ENCODE assay signal across 24 mouse cellular contexts in the genomic region with DNA sequence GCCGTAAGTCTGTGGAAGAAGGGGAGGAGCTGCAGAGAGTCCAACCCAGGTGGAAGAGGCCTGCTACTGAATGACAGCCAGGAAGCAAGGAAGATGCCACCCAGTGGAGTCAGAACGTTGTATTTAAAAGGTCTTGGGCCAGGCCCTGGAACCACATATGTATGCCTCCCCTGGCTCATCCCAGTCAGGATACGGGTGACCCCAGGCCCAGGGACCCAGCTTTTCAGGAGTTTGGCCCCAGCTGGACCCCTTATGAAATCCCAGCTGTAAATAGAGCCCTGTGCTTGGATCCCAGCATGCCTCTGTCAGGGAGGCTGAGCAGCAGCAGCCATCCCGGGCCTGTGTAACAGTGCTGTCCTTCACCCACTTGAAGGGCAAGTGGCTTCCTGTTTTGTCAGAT. TPM values are rescaled to one million over a fixed set of nuclear protein-coding genes. Genes with fewer than 3 reads are reported as not detected.
DNase-seq lines count a peak whose midpoint lies in the region; ATAC-seq and TF ChIP-seq lines count a peak whose summit lies in the region.
"Had no signal": no experiment of that assay in that cellular context is flagged by ENCODE, and none has a peak within 500 bp of the region (broad histone marks: within the 10 kb centered on the region; RNA-seq: fewer than 3 reads in every experiment).

No protein-coding gene starts in this region.

- peak overlapping the region; percentile 35; the same call in 1 of the 2 replicates for H3K27ac ChIP-seq in forebrain, postnatal 0 days (ENCODE audit: low read depth, low read length)
- no peak overlapping the region for H3K27ac ChIP-seq in forebrain, embryonic 13.5 days
- peak overlapping the region; percentile 61 for H3K27ac ChIP-seq in heart, embryonic 13.5 days (replicated peaks)
- H3K27ac ChIP-seq in limb, embryonic 12.5 days = 0 out of 2 replicates have a peak overlapping the region, but pooled peaks have one; percentile 17
- no peak overlapping the region for H3K27ac ChIP-seq in limb, embryonic 10.5 days
- H3K27ac ChIP-seq in MEL (ENCODE audit: control insufficient read depth, low read depth, low read length) = no peak overlapping the region
- H3K27ac ChIP-seq: forebrain, embryonic 10.5 days; hindbrain, embryonic 10.5 days; intestine, embryonic 15.5 days; layer of hippocampus, adult 2 months; liver, embryonic 15.5 days; macrophage; neural tube, embryonic 12.5 days had no signal

- no peak for TF ChIP-seq POLR2A in MEL (IDR thresholded peaks at IDR 0.05; ENCODE audit: control insufficient read depth in 1 of 2, insufficient read depth in 1 of 2, low read depth in 1 of 2, low read length in 2 of 2, poor library complexity in 1 of 2)

- no peak overlapping the region for H3K9ac ChIP-seq in forebrain, postnatal 0 days
- H3K9ac ChIP-seq in forebrain, embryonic 13.5 days = no peak overlapping the region
- peak overlapping the region; percentile 65 for H3K9ac ChIP-seq in heart, embryonic 13.5 days
- no peak overlapping the region for H3K9ac ChIP-seq in limb, embryonic 12.5 days (replicated peaks)
- H3K9ac ChIP-seq in MEL (ENCODE audit: control insufficient read depth, low read depth, low read length, poor library complexity, severe bottlenecking) = no peak overlapping the region
- H3K9ac ChIP-seq: intestine, embryonic 15.5 days; liver, embryonic 15.5 days; neural tube, embryonic 12.5 days had no signal

- intact Hi-C loops in heart, postnatal 14 days (cut with DNase I) = no loop called here

- H3K36me3 ChIP-seq in forebrain, postnatal 0 days (ENCODE audit: insufficient read depth) = peaks cover 52% of the 10 kb centered on the region
- H3K36me3 ChIP-seq in forebrain, embryonic 13.5 days (ENCODE audit: poor library complexity, severe bottlenecking) = peaks cover 55% of the 10 kb centered on the region
- peaks cover 48% of the 10 kb centered on the region for H3K36me3 ChIP-seq in heart, embryonic 13.5 days
- H3K36me3 ChIP-seq in limb, embryonic 12.5 days = peaks cover 47% of the 10 kb centered on the region
- peaks cover 54% of the 10 kb centered on the region for H3K36me3 ChIP-seq in limb, embryonic 10.5 days
- H3K36me3 ChIP-seq in MEL (ENCODE audit: control insufficient read depth in 1 of 2, insufficient read depth in 2 of 2, low read length in 2 of 2) = peaks cover 0 to 8% of the 10 kb centered on the region in 2 experiments; a peak in 2 of 4 replicates
- H3K36me3 ChIP-seq: liver, embryonic 15.5 days had no signal

- no peak overlapping the region for H3K4me3 ChIP-seq in forebrain, postnatal 0 days (ENCODE audit: low read depth, low read length)
- H3K4me3 ChIP-seq in forebrain, embryonic 13.5 days = no peak overlapping the region
- H3K4me3 ChIP-seq in heart, embryonic 13.5 days = no peak overlapping the region
- no peak overlapping the region for H3K4me3 ChIP-seq in limb, embryonic 12.5 days (replicated peaks)
- no peak overlapping the region for H3K4me3 ChIP-seq in limb, embryonic 10.5 days
- H3K4me3 ChIP-seq in MEL (ENCODE audit: control insufficient read depth in 1 of 2, insufficient read depth in 1 of 2, low read depth in 2 of 2, low read length in 2 of 2) = no peak overlapping the region
- H3K4me3 ChIP-seq: forebrain, embryonic 10.5 days; hindbrain, embryonic 10.5 days; intestine, embryonic 15.5 days; layer of hippocampus, adult 2 months; liver, embryonic 15.5 days; neural tube, embryonic 12.5 days had no signal

- H3K9me3 ChIP-seq in forebrain, postnatal 0 days (ENCODE audit: low read length) = no peaks in the 10 kb centered on the region
- no peaks in the 10 kb centered on the region for H3K9me3 ChIP-seq in forebrain, embryonic 13.5 days (replicated peaks)
- no peaks in the 10 kb centered on the region for H3K9me3 ChIP-seq in heart, embryonic 13.5 days
- no peaks in the 10 kb centered on the region for H3K9me3 ChIP-seq in limb, embryonic 12.5 days
- H3K9me3 ChIP-seq in limb, embryonic 10.5 days (replicated peaks) = no peaks in the 10 kb centered on the region
- no peaks in the 10 kb centered on the region for H3K9me3 ChIP-seq in MEL (replicated peaks; ENCODE audit: insufficient read depth, low read length)
- H3K9me3 ChIP-seq: forebrain, embryonic 10.5 days; hindbrain, embryonic 10.5 days; intestine, embryonic 15.5 days; liver, embryonic 15.5 days; neural tube, embryonic 12.5 days had no signal

- H3K4me2 ChIP-seq in forebrain, postnatal 0 days (ENCODE audit: low read depth) = no peak overlapping the region
- no peak overlapping the region for H3K4me2 ChIP-seq in forebrain, embryonic 13.5 days
- H3K4me2 ChIP-seq in heart, embryonic 13.5 days = no peak overlapping the region
- H3K4me2 ChIP-seq in limb, embryonic 12.5 days = no peak overlapping the region
- H3K4me2 ChIP-seq: intestine, embryonic 15.5 days; liver, embryonic 15.5 days; neural tube, embryonic 12.5 days had no signal

- ATAC-seq in forebrain, postnatal 0 days = no peak
- no peak for ATAC-seq in forebrain, embryonic 13.5 days
- ATAC-seq in heart, embryonic 13.5 days (ENCODE audit: extremely low read depth, insufficient number of reproducible peaks, low FRiP score, low TSS enrichment) = no peak
- ATAC-seq in limb, embryonic 12.5 days (ENCODE audit: insufficient number of reproducible peaks, insufficient read depth, low FRiP score, low TSS enrichment, low read depth) = no peak
- ATAC-seq: hindbrain, embryonic 16.5 days; intestine, embryonic 15.5 days had no signal

- 78% methylated on average over 4 of the region's 4 CpGs for WGBS in forebrain, postnatal 0 days
- 69% methylated on average over 4 of the region's 4 CpGs for WGBS in forebrain, embryonic 13.5 days
- WGBS in heart, embryonic 13.5 days = 48% methylated on average over 4 of the region's 4 CpGs
- 73% methylated on average over 4 of the region's 4 CpGs for WGBS in limb, embryonic 12.5 days
- 70% methylated on average over 4 of the region's 4 CpGs for WGBS in limb, embryonic 10.5 days

- TF ChIP-seq RAD21 in MEL (IDR thresholded peaks at IDR 0.05; ENCODE audit: low read depth, low read length) = no peak

- no peaks in the 10 kb centered on the region for H3K27me3 ChIP-seq in forebrain, postnatal 0 days (ENCODE audit: insufficient read depth, low read length)
- H3K27me3 ChIP-seq in forebrain, embryonic 13.5 days = no peaks in the 10 kb centered on the region
- H3K27me3 ChIP-seq in heart, embryonic 13.5 days (replicated peaks) = no peaks in the 10 kb centered on the region
- no peaks in the 10 kb centered on the region for H3K27me3 ChIP-seq in limb, embryonic 12.5 days
- H3K27me3 ChIP-seq in limb, embryonic 10.5 days (ENCODE audit: low read depth, poor library complexity, severe bottlenecking) = no peaks in the 10 kb centered on the region
- no peaks in the 10 kb centered on the region for H3K27me3 ChIP-seq in MEL (ENCODE audit: control insufficient read depth in 1 of 2, insufficient read depth in 2 of 2, low read length in 2 of 2)
- H3K27me3 ChIP-seq: intestine, embryonic 15.5 days; liver, embryonic 15.5 days; neural tube, embryonic 12.5 days had no signal

- no peaks in the 10 kb centered on the region for H3K4me1 ChIP-seq in forebrain, postnatal 0 days (ENCODE audit: insufficient read depth)
- no peaks in the 10 kb centered on the region for H3K4me1 ChIP-seq in forebrain, embryonic 13.5 days
- peaks cover 34% of the 10 kb centered on the region for H3K4me1 ChIP-seq in heart, embryonic 13.5 days
- peaks cover 15% of the 10 kb centered on the region for H3K4me1 ChIP-seq in limb, embryonic 12.5 days (replicated peaks)
- peaks cover 15% of the 10 kb centered on the region for H3K4me1 ChIP-seq in limb, embryonic 10.5 days
- H3K4me1 ChIP-seq in MEL (ENCODE audit: control insufficient read depth in 1 of 2, insufficient read depth in 2 of 2, low read length in 2 of 2) = peaks cover 11 to 26% of the 10 kb centered on the region in 2 experiments
- H3K4me1 ChIP-seq: forebrain, embryonic 10.5 days; hindbrain, embryonic 10.5 days; intestine, embryonic 15.5 days; neural tube, embryonic 12.5 days had no signal

- DNase-seq in forebrain, postnatal 0 days = no peak
- DNase-seq in heart, postnatal 14 days = no peak
- DNase-seq in limb, embryonic 10.5 days (ENCODE audit: low spot score) = no peak
- peak; percentile 36 for DNase-seq in MEL (ENCODE audit: low read depth, low spot score)
- DNase-seq in thymus, postnatal 14 days = no peak
- DNase-seq: adrenal gland, adult 2 months; cerebellum, adult 11 months; cerebellum, adult 9-11 months; kidney, adult 8-10 months; kidney, postnatal 25 days; thymus, adult 18-20 months; thymus, postnatal 4 days had no signal

- no peak for TF ChIP-seq EP300 in MEL (IDR thresholded peaks at IDR 0.05; ENCODE audit: low read depth in 1 of 2, low read length in 2 of 2)

- no peaks in the 10 kb centered on the region for H3K79me2 ChIP-seq in MEL (ENCODE audit: control insufficient read depth, insufficient read depth, low read length, poor library complexity)

- no peak for TF ChIP-seq CTCF in forebrain, postnatal 0 days (IDR thresholded peaks at IDR 0.05; ENCODE audit: low read depth)
- TF ChIP-seq CTCF in MEL (IDR thresholded peaks at IDR 0.05 in 2 of 3, conservative IDR thresholded peaks at IDR 0.05 in 1 of 3; ENCODE audit: control insufficient read depth in 1 of 3, insufficient read depth in 1 of 3, low read depth in 2 of 3, low read length in 3 of 3, poor library complexity in 1 of 3, severe bottlenecking in 1 of 3) = no peak

TF ChIP-seq in MEL, 35 proteins besides CTCF, POLR2A, EP300 and RAD21:
- TF ChIP-seq ZKSCAN1 (IDR thresholded peaks at IDR 0.05; ENCODE audit: low read depth, low read length) (no peak), USF1 (IDR thresholded peaks at IDR 0.05; ENCODE audit: low read depth, low read length) (no peak), MAZ (IDR thresholded peaks at IDR 0.05; ENCODE audit: low read depth, low read length) (no peak), SIN3A (IDR thresholded peaks at IDR 0.05; ENCODE audit: low read length) (no peak), GATA1 (IDR thresholded peaks at IDR 0.05; ENCODE audit: low read depth, low read length) (no peak), MYC (IDR thresholded peaks at IDR 0.05; ENCODE audit: low read depth, low read length) (no peak), JUND (IDR thresholded peaks at IDR 0.05; ENCODE audit: low read depth, low read length) (no peak), CHD2 (IDR thresholded peaks at IDR 0.05; ENCODE audit: low read length) (no peak)

RNA-seq across cellular contexts. Expression of a gene that starts 10.5 kb away (rescaled TPM):
- 24.4 and 34.3 TPM in 2 replicates for total RNA-seq in forebrain, postnatal 0 days (2014; rRNA removed)
- 34.6 and 39.6 TPM in 2 replicates for polyA plus RNA-seq in forebrain, postnatal 0 days (2015; fragmentation: Nextera tagmentation; extraction: Ambion mirVana)
- polyA plus RNA-seq in forebrain, embryonic 13.5 days (2015; fragmentation: Nextera tagmentation; extraction: Ambion mirVana) = 28.1 and 28.4 TPM in 2 replicates
- polyA plus RNA-seq in heart, embryonic 13.5 days (2015; fragmentation: Nextera tagmentation; extraction: Ambion mirVana) = 1,696 and 1,855 TPM in 2 replicates
- total RNA-seq in heart, postnatal 14 days (2021) = 100 to 1,000 TPM; 274 to 290 TPM
- 103 and 121 TPM in 2 replicates for polyA plus RNA-seq in limb, embryonic 12.5 days (2016; fragmentation: Nextera tagmentation; extraction: Ambion mirVana)
- polyA plus RNA-seq in limb, embryonic 10.5 days (2016; fragmentation: Nextera tagmentation; extraction: Ambion mirVana) = 30.1 and 62.7 TPM in 2 replicates
- 1.2 and 2.8 TPM in 2 replicates for total RNA-seq in MEL (2012; rRNA removed)
- 1 to 10 TPM in 1 of 2 experiments, not detected in 1; 1.3 TPM for polyA plus RNA-seq in MEL (2012; ENCODE audit: insufficient read depth in 1 of 2, insufficient read length in 2 of 2, low read depth in 1 of 2, low replicate concordance in 2 of 2, missing spikeins in 1 of 2)
- total RNA-seq: common myeloid progenitor, adult 5-6 weeks had no signal
- polyA plus RNA-seq: macrophage had no signal

Comparison
In these comparisons a context has a peak if more than half of its experiments do, and no peak if none do; other contexts are left out.
1. H3K27ac ChIP-seq: peak in forebrain, postnatal 0 days (single experiment), heart, embryonic 13.5 days (single experiment) and limb, embryonic 12.5 days (single experiment); none in forebrain, embryonic 13.5 days (single experiment), limb, embryonic 10.5 days (single experiment) and MEL (single experiment).
2. RNA of a gene that starts 10.5 kb away (polyA plus RNA-seq): 1,696 to 1,855 TPM in heart, embryonic 13.5 days; 103 to 121 TPM in limb, embryonic 12.5 days, 30.1 to 62.7 TPM in limb, embryonic 10.5 days, 34.6 to 39.6 TPM in forebrain, postnatal 0 days, 28.1 to 28.4 TPM in forebrain, embryonic 13.5 days and 1.3 TPM in MEL; every median in the first group is over 10 times any median in the second.